Mouse (Mus musculus) telencephalon, adult 2 months (tissue): ENCODE data around the gene Mecom.

Source experiments
- DNase-seq: peaks from one replicate; pipeline ENCODE4 v3.0.0-alpha.2; 2011; ENCODE audit warnings: low read depth, low spot score

The Mecom gene

GRCm38 (mm10) chr3:30019411-30019810, 528.4 kb downstream of the Mecom start:
- no peak for DNase-seq

- no peak for DNase-seq
Observed at GRCm38 (mm10) chr3:30018202-30018601, 529.6 kb downstream of the Mecom start.

- DNase-seq, result no peak
Observed at GRCm38 (mm10) chr3:30016766-30017165, 531.0 kb downstream of the Mecom start.

GRCm38 (mm10) chr3:30014962-30015660, 532.7 kb downstream of the Mecom start:
- peak; percentile 11 for DNase-seq

GRCm38 (mm10) chr3:30014279-30014678, 533.5 kb downstream of the Mecom start:
- DNase-seq, result no peak

- no peak for DNase-seq
Observed at GRCm38 (mm10) chr3:30013416-30013815, 534.4 kb downstream of the Mecom start.

GRCm38 (mm10) chr3:30012666-30013365, 535.0 kb downstream of the Mecom start:
- DNase-seq, result no peak

GRCm38 (mm10) chr3:30012150-30012549, 535.7 kb downstream of the Mecom start:
- no peak for DNase-seq

GRCm38 (mm10) chr3:30011712-30012111, 536.1 kb downstream of the Mecom start:
- DNase-seq, result no peak

GRCm38 (mm10) chr3:30010889-30011288, 536.9 kb downstream of the Mecom start:
- DNase-seq, result no peak

- DNase-seq, result no peak
Observed at GRCm38 (mm10) chr3:30009596-30009995, 538.2 kb downstream of the Mecom start.

GRCm38 (mm10) chr3:30004888-30005405, 542.9 kb downstream of the Mecom start:
- DNase-seq, result no peak

GRCm38 (mm10) chr3:30000260-30000659, 547.5 kb downstream of the Mecom start:
- no peak for DNase-seq

- no peak for DNase-seq
Observed at GRCm38 (mm10) chr3:29999035-29999434, 548.8 kb downstream of the Mecom start.

GRCm38 (mm10) chr3:29997068-29997467, 550.7 kb downstream of the Mecom start:
- no peak for DNase-seq

GRCm38 (mm10) chr3:29993346-29993745, 554.5 kb downstream of the Mecom start:
- no peak for DNase-seq

- no peak for DNase-seq
Observed at GRCm38 (mm10) chr3:29991523-29991922, 556.3 kb downstream of the Mecom start.

- no peak for DNase-seq
Observed at GRCm38 (mm10) chr3:29984431-29984830, 563.4 kb downstream of the Mecom start.

- DNase-seq, result no peak
Observed at GRCm38 (mm10) chr3:29981259-29981910, 566.4 kb downstream of the Mecom start.

GRCm38 (mm10) chr3:29980531-29980930, 567.3 kb downstream of the Mecom start:
- DNase-seq, result no peak

- no peak for DNase-seq
Observed at GRCm38 (mm10) chr3:29976580-29976979, 571.2 kb downstream of the Mecom start.

- no peak for DNase-seq
Observed at GRCm38 (mm10) chr3:29968433-29968949, 579.3 kb downstream of the Mecom start.
